ENCODE assay signal across 8 mouse cellular contexts in the genomic region with DNA sequence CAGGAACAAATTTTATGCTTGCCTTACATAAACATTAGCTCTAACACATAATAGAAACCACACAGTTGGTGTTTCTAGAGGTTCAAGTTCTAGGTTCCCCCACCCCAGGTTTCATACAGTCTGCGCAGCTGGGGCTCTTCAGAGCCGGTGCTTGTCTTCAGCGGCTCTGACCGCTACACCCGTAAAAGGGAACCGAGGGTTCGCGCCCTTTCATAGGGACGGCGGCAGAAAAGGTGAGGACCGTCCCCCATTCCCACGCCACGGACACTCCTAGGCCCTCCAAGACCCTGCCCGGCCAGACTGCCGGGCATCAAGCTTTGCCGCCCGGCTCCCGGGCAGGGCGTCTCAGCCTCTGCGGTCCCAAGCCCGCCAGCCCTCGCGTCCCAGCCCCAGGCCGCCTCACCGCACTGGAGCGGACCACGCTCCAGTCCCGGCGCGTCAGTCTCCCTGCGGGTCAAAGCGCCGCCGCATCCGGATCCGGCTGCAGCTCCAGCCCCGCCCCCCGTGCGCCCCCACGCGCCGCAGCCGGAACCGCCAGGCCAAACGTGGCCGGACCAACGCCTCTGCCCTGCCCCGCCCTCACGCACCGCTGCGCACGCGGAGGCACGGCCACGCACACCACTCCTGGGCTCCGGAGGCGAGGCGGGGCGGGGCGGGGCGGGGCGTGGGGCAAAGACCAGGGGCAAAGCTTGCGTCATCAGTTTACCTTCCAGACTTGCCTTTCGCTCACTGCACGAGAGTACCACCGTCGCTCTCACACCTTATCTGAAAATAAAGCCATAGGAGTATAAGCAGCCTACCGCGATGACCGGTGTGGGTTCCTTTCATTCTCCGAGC. TPM values are rescaled to one million over a fixed set of nuclear protein-coding genes. Genes with fewer than 3 reads are reported as not detected.
DNase-seq lines count a peak whose midpoint lies in the region; ATAC-seq and TF ChIP-seq lines count a peak whose summit lies in the region.

No protein-coding gene starts in this region.

- under 1% methylated on average over 65 of the region's 71 CpGs for WGBS in forebrain, embryonic 11.5 days
- WGBS in heart, embryonic 16.5 days = under 1% methylated on average over 69 of the region's 71 CpGs
- WGBS in liver, embryonic 14.5 days (ENCODE audit: insufficient replicate concordance) = 0% methylated on average over 68 of the region's 71 CpGs
- under 1% methylated on average over 66 of the region's 71 CpGs for WGBS in neural tube, embryonic 11.5 days
- WGBS in stomach, embryonic 16.5 days = under 1% methylated on average over 59 of the region's 71 CpGs

- peaks cover 15% of the 10 kb centered on the region for H3K36me3 ChIP-seq in E14TG2a.4 (ENCODE audit: insufficient read depth, low read length)
- H3K36me3 ChIP-seq in forebrain, embryonic 11.5 days (ENCODE audit: control insufficient read depth, insufficient read depth, low read length) = no peaks in the 10 kb centered on the region
- H3K36me3 ChIP-seq in heart, embryonic 16.5 days (ENCODE audit: control insufficient read depth, insufficient read depth) = no peaks in the 10 kb centered on the region
- H3K36me3 ChIP-seq in liver, embryonic 14.5 days (replicated peaks; ENCODE audit: control insufficient read depth, insufficient read depth, low read depth) = no peaks in the 10 kb centered on the region
- no peaks in the 10 kb centered on the region for H3K36me3 ChIP-seq in neural tube, embryonic 11.5 days (ENCODE audit: control insufficient read depth, insufficient read depth, low read length)
- H3K36me3 ChIP-seq in stomach, embryonic 16.5 days (ENCODE audit: control insufficient read depth, insufficient read depth, low read length) = no peaks in the 10 kb centered on the region

- no peak for TF ChIP-seq EP300 in liver, embryonic 14.5 days (IDR thresholded peaks at IDR 0.05; ENCODE audit: low read depth)

- peaks cover 25% of the 10 kb centered on the region for H3K9me3 ChIP-seq in E14TG2a.4 (ENCODE audit: low read length)
- H3K9me3 ChIP-seq in forebrain, embryonic 11.5 days (ENCODE audit: control insufficient read depth, low read length) = no peaks in the 10 kb centered on the region
- no peaks in the 10 kb centered on the region for H3K9me3 ChIP-seq in heart, embryonic 16.5 days (replicated peaks; ENCODE audit: control insufficient read depth, low read length)
- no peaks in the 10 kb centered on the region for H3K9me3 ChIP-seq in liver, embryonic 14.5 days (ENCODE audit: control insufficient read depth, low read length)
- no peaks in the 10 kb centered on the region for H3K9me3 ChIP-seq in neural tube, embryonic 11.5 days (ENCODE audit: control insufficient read depth, low read length)
- H3K9me3 ChIP-seq in stomach, embryonic 16.5 days (replicated peaks; ENCODE audit: control insufficient read depth, low read length) = no peaks in the 10 kb centered on the region

- peak; percentile 46 for DNase-seq in c-Kit-positive CD71-positive TER-119-negative erythroid progenitor cells, embryonic 14.5 days (ENCODE audit: low read depth)
- peak; percentile 94 for DNase-seq in forebrain, embryonic 11.5 days (ENCODE audit: low spot score)
- DNase-seq in kidney, postnatal 36 days = peak; percentile 95 to 98
- DNase-seq in liver, embryonic 14.5 days (ENCODE audit: low read depth in 3 of 3, low spot score in 3 of 3) = peak; percentile 59 to 68 (median 59)
- peak; percentile 92 for DNase-seq in neural tube, embryonic 11.5 days (ENCODE audit: low spot score)

- TF ChIP-seq CTCF in E14TG2a.4 (conservative IDR thresholded peaks at IDR 0.05; ENCODE audit: low read length) = no peak
- no peak for TF ChIP-seq CTCF in liver, embryonic 14.5 days (IDR thresholded peaks at IDR 0.05; ENCODE audit: low read depth)

- no peak overlapping the region for H3K27ac ChIP-seq in forebrain, embryonic 11.5 days (ENCODE audit: low read depth, low read length)
- H3K27ac ChIP-seq in heart, embryonic 16.5 days (ENCODE audit: low read length) = peak overlapping the region; percentile 78
- peak overlapping the region; percentile 1; the same call in 1 of the 2 replicates for H3K27ac ChIP-seq in liver, embryonic 14.5 days
- peak overlapping the region; percentile 7; the same call in 1 of the 2 replicates for H3K27ac ChIP-seq in neural tube, embryonic 11.5 days (ENCODE audit: low read depth, low read length)
- H3K27ac ChIP-seq in stomach, embryonic 16.5 days (ENCODE audit: low read length) = peak overlapping the region; percentile 91

- peak overlapping the region; percentile 99 for H3K4me3 ChIP-seq in E14TG2a.4 (replicated peaks; ENCODE audit: low read length)
- H3K4me3 ChIP-seq in forebrain, embryonic 11.5 days (ENCODE audit: low read depth, low read length) = peak overlapping the region; percentile 75
- peak overlapping the region; percentile 82 for H3K4me3 ChIP-seq in heart, embryonic 16.5 days (ENCODE audit: low read length)
- H3K4me3 ChIP-seq in liver, embryonic 14.5 days (ENCODE audit: insufficient read depth in 1 of 2, low read depth in 2 of 2, low read length in 2 of 2) = peak overlapping the region; percentile 66 to 68
- H3K4me3 ChIP-seq in neural tube, embryonic 11.5 days (ENCODE audit: low read depth, low read length) = peak overlapping the region; percentile 70
- peak overlapping the region; percentile 90 for H3K4me3 ChIP-seq in stomach, embryonic 16.5 days (replicated peaks; ENCODE audit: low read length)

- H3K27me3 ChIP-seq in E14TG2a.4 (ENCODE audit: insufficient read depth, low read length) = no peaks in the 10 kb centered on the region
- no peaks in the 10 kb centered on the region for H3K27me3 ChIP-seq in forebrain, embryonic 11.5 days (ENCODE audit: control insufficient read depth, insufficient read depth, low read length)
- no peaks in the 10 kb centered on the region for H3K27me3 ChIP-seq in heart, embryonic 16.5 days (ENCODE audit: control insufficient read depth, insufficient read depth, low read length)
- no peaks in the 10 kb centered on the region for H3K27me3 ChIP-seq in liver, embryonic 14.5 days (ENCODE audit: control insufficient read depth, insufficient read depth, low read length)
- H3K27me3 ChIP-seq in neural tube, embryonic 11.5 days (ENCODE audit: control insufficient read depth, insufficient read depth, low read length) = no peaks in the 10 kb centered on the region
- no peaks in the 10 kb centered on the region for H3K27me3 ChIP-seq in stomach, embryonic 16.5 days (ENCODE audit: control insufficient read depth, insufficient read depth, low read length)

- peak overlapping the region; percentile 84 for H3K9ac ChIP-seq in forebrain, embryonic 11.5 days (ENCODE audit: low read length)
- H3K9ac ChIP-seq in heart, embryonic 16.5 days (ENCODE audit: low read length) = peak overlapping the region; percentile 85
- H3K9ac ChIP-seq in liver, embryonic 14.5 days (replicated peaks) = peak overlapping the region; percentile 64
- peak overlapping the region; percentile 74 for H3K9ac ChIP-seq in neural tube, embryonic 11.5 days (ENCODE audit: low read length)
- peak overlapping the region; percentile 93 for H3K9ac ChIP-seq in stomach, embryonic 16.5 days (ENCODE audit: low read length)

- H3K4me1 ChIP-seq in E14TG2a.4 (replicated peaks; ENCODE audit: low read depth, low read length) = peaks cover 24% of the 10 kb centered on the region
- H3K4me1 ChIP-seq in forebrain, embryonic 11.5 days (replicated peaks; ENCODE audit: control insufficient read depth, insufficient read depth, low read length) = peaks cover 3% of the 10 kb centered on the region; the same call in 1 of the 2 replicates
- H3K4me1 ChIP-seq in heart, embryonic 16.5 days (ENCODE audit: control insufficient read depth, insufficient read depth, low read length) = peaks cover 16% of the 10 kb centered on the region
- peaks cover 6 to 19% of the 10 kb centered on the region in 2 experiments for H3K4me1 ChIP-seq in liver, embryonic 14.5 days (replicated peaks; ENCODE audit: control insufficient read depth in 2 of 2, insufficient read depth in 2 of 2, low read length in 1 of 2)
- peaks cover 9% of the 10 kb centered on the region for H3K4me1 ChIP-seq in neural tube, embryonic 11.5 days (ENCODE audit: control insufficient read depth, insufficient read depth, low read length)
- peaks cover 10% of the 10 kb centered on the region for H3K4me1 ChIP-seq in stomach, embryonic 16.5 days (ENCODE audit: control insufficient read depth, insufficient read depth, low read length)

- H3K4me2 ChIP-seq in forebrain, embryonic 11.5 days (ENCODE audit: low read depth, low read length, severe bottlenecking) = peak overlapping the region; percentile 79
- peak overlapping the region; percentile 87 for H3K4me2 ChIP-seq in heart, embryonic 16.5 days (ENCODE audit: low read depth, low read length)
- peak overlapping the region; percentile 76 for H3K4me2 ChIP-seq in liver, embryonic 14.5 days (ENCODE audit: low read depth)
- peak overlapping the region; percentile 63 for H3K4me2 ChIP-seq in neural tube, embryonic 11.5 days (ENCODE audit: low read depth)
- peak overlapping the region; percentile 66 for H3K4me2 ChIP-seq in stomach, embryonic 16.5 days (ENCODE audit: low read depth, low read length)

- ATAC-seq in forebrain, embryonic 11.5 days (replicated peaks; ENCODE audit: low FRiP score) = peak; percentile 95
- peak; percentile 98 for ATAC-seq in heart, embryonic 16.5 days (replicated peaks; ENCODE audit: extremely low read depth, insufficient read depth, low FRiP score)
- ATAC-seq in liver, embryonic 14.5 days (ENCODE audit: insufficient read depth) = peak; percentile 92
- ATAC-seq in neural tube, embryonic 11.5 days (ENCODE audit: insufficient read depth, low FRiP score, low TSS enrichment) = peak; percentile 97
- ATAC-seq in stomach, embryonic 16.5 days (ENCODE audit: insufficient read depth, low FRiP score) = peak; percentile 99

RNA-seq across cellular contexts. Expression of gene Gnpnat1, which starts 16.1 kb away (rescaled TPM):
- polyA plus RNA-seq in forebrain, embryonic 11.5 days (2014; fragmentation: Nextera tagmentation; extraction: Ambion mirVana) = 33.7 and 33.8 TPM in 2 replicates
- 22.6 and 23.6 TPM in 2 replicates for polyA plus RNA-seq in heart, embryonic 16.5 days (2015; fragmentation: Nextera tagmentation; extraction: Ambion mirVana)
- 5.4 and 8.9 TPM in 2 replicates for polyA plus RNA-seq in liver, embryonic 14.5 days (2012; rRNA removed)
- 30.4 and 31.0 TPM in 2 replicates for polyA plus RNA-seq in liver, embryonic 14.5 days (2014; fragmentation: Nextera tagmentation; extraction: Ambion mirVana)
- 39.7 and 40.3 TPM in 2 replicates for polyA plus RNA-seq in neural tube, embryonic 11.5 days (2014; fragmentation: Nextera tagmentation; extraction: Ambion mirVana)
- polyA plus RNA-seq in stomach, embryonic 16.5 days (2015; fragmentation: Nextera tagmentation; extraction: Ambion mirVana) = 45.5 and 55.1 TPM in 2 replicates

RNA-seq across cellular contexts. Expression of gene Styx, which starts 37.7 kb away (rescaled TPM):
- polyA plus RNA-seq in forebrain, embryonic 11.5 days (2014; fragmentation: Nextera tagmentation; extraction: Ambion mirVana) = 38.5 TPM in 2 replicates
- 49.2 and 61.5 TPM in 2 replicates for polyA plus RNA-seq in heart, embryonic 16.5 days (2015; fragmentation: Nextera tagmentation; extraction: Ambion mirVana)
- polyA plus RNA-seq in liver, embryonic 14.5 days (2012; rRNA removed) = 2.4 and 3.8 TPM in 2 replicates
- 15.5 and 21.3 TPM in 2 replicates for polyA plus RNA-seq in liver, embryonic 14.5 days (2014; fragmentation: Nextera tagmentation; extraction: Ambion mirVana)
- 35.6 and 38.8 TPM in 2 replicates for polyA plus RNA-seq in neural tube, embryonic 11.5 days (2014; fragmentation: Nextera tagmentation; extraction: Ambion mirVana)
- 39.3 and 46.1 TPM in 2 replicates for polyA plus RNA-seq in stomach, embryonic 16.5 days (2015; fragmentation: Nextera tagmentation; extraction: Ambion mirVana)

RNA-seq across cellular contexts. Expression of gene Psmc6, which starts 59.0 kb away (rescaled TPM):
- 225 and 250 TPM in 2 replicates for polyA plus RNA-seq in forebrain, embryonic 11.5 days (2014; fragmentation: Nextera tagmentation; extraction: Ambion mirVana)
- polyA plus RNA-seq in heart, embryonic 16.5 days (2015; fragmentation: Nextera tagmentation; extraction: Ambion mirVana) = 110 and 134 TPM in 2 replicates
- polyA plus RNA-seq in liver, embryonic 14.5 days (2012; rRNA removed) = 29.4 and 58.1 TPM in 2 replicates
- polyA plus RNA-seq in liver, embryonic 14.5 days (2014; fragmentation: Nextera tagmentation; extraction: Ambion mirVana) = 113 and 115 TPM in 2 replicates
- 247 TPM in 2 replicates for polyA plus RNA-seq in neural tube, embryonic 11.5 days (2014; fragmentation: Nextera tagmentation; extraction: Ambion mirVana)
- 128 and 138 TPM in 2 replicates for polyA plus RNA-seq in stomach, embryonic 16.5 days (2015; fragmentation: Nextera tagmentation; extraction: Ambion mirVana)

Comparison
In these comparisons a context has a peak if more than half of its experiments do, and no peak if none do; other contexts are left out.
1. DNase-seq: peak in every context shown above with its lines; median percentile 96 in kidney, postnatal 36 days; 94 in forebrain, embryonic 11.5 days; 92 in neural tube, embryonic 11.5 days; 59 in liver, embryonic 14.5 days; 46 in c-Kit-positive CD71-positive TER-119-negative erythroid progenitor cells, embryonic 14.5 days.